Mouse (Mus musculus): Measurements from ENCODE around the gene Edc3.

GRCm38 (mm10) chr9:57748831-57749230 lies 40.5 kb downstream of the Edc3 start:
- TF ChIP-seq CTCF (IDR thresholded peaks at IDR 0.05; ENCODE audit: low read depth, low read length) (no peak), POLR2A (IDR thresholded peaks at IDR 0.05; ENCODE audit: extremely low read depth, insufficient read depth, low read length) (no peak)

All from liver, adult 2 months (tissue).